Mouse (Mus musculus) regulatory T cell (primary cell): Measurements from ENCODE around the gene Dnmt3b.
"Not testable (repeated sequence)": the region's sequence is repeated elsewhere in the genome, so short reads cannot be mapped to it uniquely, and the experiment has no call there.

Experiments used
- in situ Hi-C: fragments of 300-600 bp; cut with MboI, MseI; formaldehyde crosslinking; loops from one replicate; pipeline ENCODE4 v1.15.1; 2025; ENCODE audit warnings: high pct_unique_total_duplicates

The Dnmt3b gene

GRCm38 (mm10) chr2:153633259-153633658, 16.0 kb upstream of the Dnmt3b start:
- in situ Hi-C loops, result no loop called here

GRCm38 (mm10) chr2:153638977-153639680, 10.1 kb upstream of the Dnmt3b start:
- in situ Hi-C loops, result no loop called here

GRCm38 (mm10) chr2:153642496-153642895, 6.8 kb upstream of the Dnmt3b start:
- in situ Hi-C loops, result no loop called here

DNA sequence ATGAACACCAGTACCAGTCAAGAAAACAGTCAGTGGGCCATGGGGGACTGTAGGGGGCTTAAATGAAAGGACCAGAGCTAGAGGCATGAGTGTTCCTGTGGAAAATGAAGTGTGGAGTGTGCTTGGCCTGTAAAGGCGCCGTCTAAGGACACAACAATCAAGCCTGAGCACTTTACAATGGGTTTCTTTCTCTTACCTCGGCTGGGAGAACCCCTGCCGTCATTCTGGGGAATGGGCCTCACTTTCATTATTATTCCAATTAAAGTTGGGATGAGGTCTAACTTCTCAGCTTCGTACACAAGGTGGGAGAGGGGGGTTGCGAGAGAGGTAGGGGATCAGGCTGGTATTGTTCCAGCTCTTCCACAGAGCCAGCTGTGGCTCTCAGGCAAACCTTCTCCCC, 6.3 kb upstream of the Dnmt3b start:
- in situ Hi-C loops, result no loop called here

GRCm38 (mm10) chr2:153648773-153649297, 415 bp upstream of the Dnmt3b start:
- in situ Hi-C loops, result no loop called here

- in situ Hi-C loops, result no loop called here
Observed at GRCm38 (mm10) chr2:153650014-153650687, 901 bp downstream of the Dnmt3b start.

DNA sequence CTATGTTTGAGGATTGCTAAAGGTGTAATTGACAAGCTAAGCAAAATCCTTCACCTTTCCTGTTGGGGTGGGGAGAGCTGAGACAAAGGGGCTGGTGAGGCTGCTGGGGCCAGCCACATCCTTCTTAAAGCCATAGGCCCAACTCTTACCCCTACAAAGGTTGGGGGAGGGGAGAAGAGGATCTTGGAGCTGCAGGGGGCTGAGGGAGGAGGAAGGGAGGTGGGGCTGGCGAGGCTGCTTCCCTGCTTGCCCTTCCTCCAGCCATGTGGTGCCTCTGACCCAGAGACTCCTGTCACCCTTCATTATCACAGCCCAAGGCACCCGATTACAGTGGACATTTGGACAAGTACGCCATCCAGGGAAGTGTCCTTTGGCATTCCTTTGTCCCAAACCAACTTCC, 2.4 kb downstream of the Dnmt3b start:
- in situ Hi-C loops, result no loop called here

- in situ Hi-C loops, result not testable (repeated sequence)
Observed at GRCm38 (mm10) chr2:153657659-153658058, 8.4 kb downstream of the Dnmt3b start.

DNA sequence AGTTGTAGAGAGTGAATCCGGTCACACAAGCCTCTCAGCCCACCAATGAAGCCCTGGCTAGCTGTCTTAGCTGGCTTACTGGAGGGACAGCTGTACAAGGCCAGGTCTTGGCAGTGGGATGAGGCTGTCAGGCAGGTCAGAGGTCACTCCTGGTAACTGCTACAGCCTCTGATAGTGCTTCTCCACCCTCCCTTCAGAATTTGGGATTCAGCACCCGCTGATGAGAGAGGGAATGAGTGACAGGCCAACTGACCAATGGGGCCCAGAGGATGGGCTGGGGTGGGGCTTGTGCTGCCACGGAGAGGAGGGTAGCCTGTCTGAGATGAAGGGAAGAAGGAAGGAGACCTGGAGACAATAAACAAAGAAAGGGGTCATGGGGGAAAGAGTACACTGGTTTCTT, 11.4 kb downstream of the Dnmt3b start:
- in situ Hi-C loops, result no loop called here

- in situ Hi-C loops, result no loop called here
Observed at GRCm38 (mm10) chr2:153665401-153665800, 16.2 kb downstream of the Dnmt3b start.

- in situ Hi-C loops, result no loop called here
Observed at GRCm38 (mm10) chr2:153668754-153669376, 19.6 kb downstream of the Dnmt3b start.

DNA sequence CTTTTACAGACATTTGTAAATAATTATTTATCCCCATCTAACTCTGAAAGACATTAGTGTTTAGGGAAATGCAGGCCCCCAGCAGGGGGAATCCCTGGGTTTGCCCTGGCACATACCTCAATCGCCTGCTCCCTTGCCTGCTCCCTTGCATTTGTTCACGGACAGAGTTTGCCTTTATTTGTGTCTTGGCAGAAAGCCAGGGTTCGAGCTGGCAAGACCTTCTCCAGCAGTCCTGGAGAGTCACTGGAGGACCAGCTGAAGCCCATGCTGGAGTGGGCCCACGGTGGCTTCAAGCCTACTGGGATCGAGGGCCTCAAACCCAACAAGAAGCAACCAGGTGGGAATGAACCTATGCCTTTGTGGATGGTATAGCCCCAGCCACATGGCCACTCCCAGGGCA, 20.9 kb downstream of the Dnmt3b start:
- in situ Hi-C loops, result no loop called here

DNA sequence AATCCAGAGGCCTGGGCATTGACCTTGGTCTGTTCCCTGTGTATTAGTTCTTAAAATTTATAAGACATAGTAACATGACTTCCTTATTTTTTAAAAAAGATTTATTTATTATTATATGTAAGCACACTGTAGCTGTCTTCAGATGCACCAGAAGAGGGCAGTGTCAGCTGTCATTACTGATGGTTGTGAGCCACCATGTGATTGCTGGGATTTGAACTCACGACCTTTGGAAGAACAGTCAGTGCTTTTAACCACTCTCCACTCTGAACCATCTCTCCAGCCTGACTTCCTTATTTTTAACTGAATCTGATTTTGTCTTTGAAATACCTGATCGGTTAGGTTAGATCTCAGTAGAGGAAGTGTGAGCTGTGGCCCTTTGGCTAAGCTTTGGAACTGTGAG, 23.4 kb downstream of the Dnmt3b start:
- in situ Hi-C loops, result no loop called here

DNA sequence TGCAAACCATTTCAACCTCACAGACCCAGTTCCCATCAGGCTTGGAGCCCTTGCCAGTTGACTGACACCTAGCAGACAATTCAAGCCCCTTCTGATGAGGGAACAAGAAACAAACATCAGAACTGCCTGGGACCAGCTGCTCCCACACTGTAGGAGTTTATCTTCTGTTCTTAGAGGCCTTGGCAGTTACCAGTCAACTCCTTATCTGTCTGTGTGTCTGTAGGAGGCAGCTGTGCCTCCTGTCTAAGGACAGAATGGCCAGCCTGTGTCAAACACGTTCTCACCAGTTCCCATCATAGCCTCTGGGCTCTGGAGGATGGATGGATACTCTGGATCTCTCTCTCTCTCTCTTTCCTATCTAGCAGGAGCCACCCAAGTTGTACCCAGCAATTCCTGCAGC, 26.1 kb downstream of the Dnmt3b start:
- in situ Hi-C loops, result not testable (repeated sequence)

- in situ Hi-C loops, result no loop called here
Observed at GRCm38 (mm10) chr2:153676944-153677343, 27.7 kb downstream of the Dnmt3b start.

- in situ Hi-C loops, result no loop called here
Observed at GRCm38 (mm10) chr2:153677550-153677949, 28.3 kb downstream of the Dnmt3b start.

DNA sequence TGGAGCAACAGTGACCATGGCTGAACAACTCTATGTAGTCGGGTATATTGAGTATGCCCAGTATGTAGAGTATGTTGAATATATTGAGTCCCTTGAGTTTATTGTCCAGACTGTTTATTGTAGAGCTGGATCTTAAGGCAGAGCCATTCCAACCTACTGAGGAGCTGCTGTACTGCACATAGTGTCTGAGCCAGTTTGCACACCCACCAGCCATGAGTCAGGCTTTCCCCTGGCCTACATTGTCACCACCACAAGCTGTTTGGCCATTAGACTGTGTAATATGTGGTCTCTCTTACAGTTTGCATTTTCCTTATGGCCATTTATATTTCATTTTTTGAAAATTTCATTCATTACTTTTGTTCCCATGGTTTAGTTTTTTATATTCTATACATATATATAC, 30.7 kb downstream of the Dnmt3b start:
- in situ Hi-C loops, result no loop called here

GRCm38 (mm10) chr2:153693413-153693812, 44.2 kb downstream of the Dnmt3b start:
- in situ Hi-C loops, result not testable (repeated sequence)

GRCm38 (mm10) chr2:153694462-153695085, 45.3 kb downstream of the Dnmt3b start:
- in situ Hi-C loops, result no loop called here

DNA sequence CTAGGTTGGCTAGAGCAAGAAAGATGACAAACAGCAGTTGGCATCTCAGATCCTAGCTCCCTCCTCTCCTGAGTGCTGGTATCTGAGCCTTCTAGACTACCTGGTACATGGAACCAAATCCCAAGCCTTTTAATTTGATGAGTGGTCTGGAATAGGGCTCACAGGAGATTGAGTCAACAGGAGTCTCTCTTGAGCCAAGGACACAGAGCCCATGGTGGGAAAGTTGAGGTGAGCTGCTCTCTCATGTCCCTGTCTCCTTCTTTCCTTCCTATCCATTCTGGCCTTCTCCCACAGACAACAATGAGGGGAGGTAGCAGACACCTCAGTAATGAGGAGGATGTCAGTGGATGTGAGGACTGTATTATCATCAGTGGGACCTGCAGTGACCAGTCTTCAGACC, 47.1 kb downstream of the Dnmt3b start, which contains the start of gene Dnmt3c:
Gene Dnmt3c, plus strand, starts transcription at position 301 of the 400 bp plus-strand sequence.
- in situ Hi-C loops, result no loop called here

GRCm38 (mm10) chr2:153703389-153703788, 54.1 kb downstream of the Dnmt3b start:
- in situ Hi-C loops, result no loop called here

GRCm38 (mm10) chr2:153710701-153711330, 61.6 kb downstream of the Dnmt3b start:
- in situ Hi-C loops, result no loop called here
